Mouse (Mus musculus) intestine, embryonic 16.5 days (tissue): ENCODE data around the gene C130050O18Rik. TPM values are rescaled to one million over a fixed set of nuclear protein-coding genes. Genes with fewer than 3 reads are reported as not detected.
A peak's percentile ranks its signal among the peaks of the same experiment; 100 is the strongest.

ENCODE experiments used
- ATAC-seq: fragments of 200-750 bp; cut with Nextera tagmentation; 2 replicates; pipeline ENCODE4 v1.8.0; 2017; ENCODE audit warnings: moderate TSS enrichment, moderate library complexity
- H3K27ac ChIP-seq: fragments of 300-500 bp; sonication (generic); 2 replicates; pipeline ENCODE4 v1.5.1; 2014; ENCODE audit warnings: mild to moderate bottlenecking, low read length
- H3K27me3 ChIP-seq: fragments of 300-500 bp; sonication (generic); replicated peaks from 2 replicates; pipeline ENCODE4 v1.6.1; 2014; ENCODE audit warnings: low read length, control low read depth, mixed read lengths; ENCODE audit not compliant: control insufficient read depth, insufficient read depth
- H3K36me3 ChIP-seq: fragments of 300-500 bp; sonication (generic); 2 replicates; pipeline ENCODE4 v1.6.1; 2014; ENCODE audit warnings: low read length, control low read depth; ENCODE audit not compliant: control insufficient read depth, insufficient read depth
- H3K4me1 ChIP-seq: fragments of 300-500 bp; sonication (generic); 2 replicates; pipeline ENCODE4 v1.6.1; 2014; ENCODE audit warnings: low read length, control low read depth, mixed read lengths; ENCODE audit not compliant: control insufficient read depth, insufficient read depth
- H3K4me2 ChIP-seq: fragments of 300-500 bp; sonication (generic); 2 replicates; pipeline ENCODE4 v1.6.1; 2014; ENCODE audit warnings: low read depth, low read length, control low read depth
- H3K4me3 ChIP-seq: fragments of 300-500 bp; sonication (generic); 2 replicates; pipeline ENCODE4 v1.5.1; 2014; ENCODE audit warnings: mild to moderate bottlenecking, low read length
- H3K9ac ChIP-seq: fragments of 300-500 bp; sonication (generic); 2 replicates; pipeline ENCODE4 v1.6.1; 2014; ENCODE audit warnings: low read depth, low read length
- H3K9me3 ChIP-seq: fragments of 300-500 bp; sonication (generic); 2 replicates; pipeline ENCODE4 v1.6.1; 2016; ENCODE audit warnings: low read length, control low read depth; ENCODE audit not compliant: control insufficient read depth
- WGBS: fragments of 180-500 bp; shearing (Covaris S2); extraction: QIAGEN DNeasy Blood & Tissue Kit; methylation state at CpG from one replicate; pipeline ENCODE4 v1.1.7; 2014; 5-methylcytosine and 5-hydroxymethylcytosine counted together
- microRNA counts: library from miRNA; unstranded; fragments of <30 nt; microRNA quantifications from one replicate; lab custom pipeline; 2016
- microRNA-seq: library from miRNA; unstranded; fragments of <30 nt; microRNA quantifications from one replicate; pipeline ENCODE4, GENCODE M21; 2016
- polyA plus RNA-seq: library from polyadenylated mRNA; unstranded; fragments of >200 nt; fragmentation: Nextera tagmentation; extraction: Ambion mirVana; gene quantifications from 2 replicates; pipeline ENCODE4 v1.2.1, GENCODE M21; 2015

Gene C130050O18Rik
- polyA plus RNA-seq, 1 experiment from 2014 or later: 0.87 TPM

DNA sequence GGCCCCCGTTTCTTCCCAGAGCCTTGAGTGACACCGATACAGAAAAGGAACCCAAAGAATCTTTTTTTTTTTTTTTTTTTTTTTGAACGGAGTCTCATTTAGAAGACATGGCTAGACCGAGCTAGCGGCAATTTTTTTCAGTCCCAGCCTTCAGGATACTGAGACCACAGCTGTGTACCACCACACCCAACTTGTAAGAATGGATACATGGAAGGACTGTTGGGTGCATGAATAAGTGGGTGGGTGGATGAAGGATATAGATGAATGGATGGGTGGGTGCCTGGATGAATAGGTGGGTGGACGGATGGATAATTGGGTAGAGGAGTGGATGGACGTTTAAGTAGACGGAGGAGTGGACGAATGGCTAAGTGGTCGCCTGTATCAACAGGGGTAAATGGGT is 54.9 kb downstream of the C130050O18Rik start:
- ATAC-seq: peak; percentile 31
- Histone ChIP-seq H3K4me3 (peak overlapping the region; percentile 71), H3K36me3 (no peaks in the 10 kb centered on the region; the same call in 1 of the 2 replicates), H3K4me2 (peak overlapping the region; percentile 95), H3K9ac (peak overlapping the region; percentile 74), H3K27me3 (no peaks in the 10 kb centered on the region), H3K9me3 (no peaks in the 10 kb centered on the region), H3K4me1 (peaks cover 2% of the 10 kb centered on the region; the same call in 1 of the 2 replicates), H3K27ac (no peak overlapping the region)
- 8% methylated on average over 10 of the region's 10 CpGs for WGBS

- H3K36me3 ChIP-seq: no peaks in the 10 kb centered on the region
- peak within 1 kb of the TSS; percentile 71 for H3K4me3 ChIP-seq
- H3K9me3 ChIP-seq: no peaks in the 10 kb centered on the region
- H3K4me1 ChIP-seq: peaks cover 2% of the 10 kb centered on the region; the same call in 1 of the 2 replicates
- no peak within 1 kb of the TSS for H3K27ac ChIP-seq
- ATAC-seq: peak; percentile 99
- no peaks in the 10 kb centered on the region for H3K27me3 ChIP-seq
- WGBS: 3% methylated on average over 42 of the region's 42 CpGs
- peak within 1 kb of the TSS; percentile 95 for H3K4me2 ChIP-seq
- H3K9ac ChIP-seq: peak within 1 kb of the TSS; percentile 74
These were observed 55.4 kb downstream of the C130050O18Rik start, which contains the start of gene 3110082I17Rik for GRCm38 (mm10) chr5:139460384-139461067. Gene 3110082I17Rik, minus strand, starts transcription at chr5:139460527.

DNA sequence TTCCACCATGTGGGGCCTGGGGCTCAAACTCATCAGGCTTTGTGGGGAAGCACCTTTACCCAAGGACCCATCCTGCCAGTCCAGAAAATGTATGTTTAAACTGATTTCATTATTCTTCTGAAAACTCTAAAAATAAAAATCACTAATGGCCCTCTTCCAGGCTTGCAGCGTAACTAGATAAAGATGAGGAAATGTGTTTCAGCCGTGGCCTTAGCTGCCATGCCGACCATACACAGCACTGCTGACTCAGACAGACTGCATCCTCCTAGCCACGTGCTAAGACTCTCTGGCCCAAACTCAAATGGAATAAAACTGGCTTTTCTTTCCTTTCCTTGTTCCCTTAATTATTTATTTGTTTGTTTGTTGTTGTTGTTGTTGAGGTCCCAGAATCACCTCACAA is 59.8 kb downstream of the C130050O18Rik start:
- no peak overlapping the region for H3K4me3 ChIP-seq
- ATAC-seq: no peak
- no peak overlapping the region for H3K27ac ChIP-seq
- H3K9me3 ChIP-seq: no peaks in the 10 kb centered on the region
- H3K27me3 ChIP-seq: no peaks in the 10 kb centered on the region
- no peak overlapping the region for H3K4me2 ChIP-seq
- WGBS: 67% methylated on average over 4 of the region's 4 CpGs
- H3K4me1 ChIP-seq: no peaks in the 10 kb centered on the region
- no peaks in the 10 kb centered on the region for H3K36me3 ChIP-seq
- no peak overlapping the region for H3K9ac ChIP-seq

MicroRNA genes within 50 kb of the gene (microRNA counts, 519-probe panel; counts per million panel counts)
- microRNA mmu-miR-339-3p (lab: Ali Mortazavi, UCI): 35.7 counts per million
- microRNA mmu-miR-339-5p (lab: Ali Mortazavi, UCI): 35.7 counts per million

Small RNA genes lying within 50 kb of the gene (microRNA-seq; reads per million reads assigned to microRNA genes)
- gene Mir339: 437 reads per million, percentile 66 among the genes with 10 or more reads in this experiment

Other genes with a start within 250 kb of the C130050O18Rik start
- 36.6 and 38.8 TPM in 2 replicates for gene Sun1, start 204.6 kb upstream of the C130050O18Rik start, polyA plus RNA-seq
- 136 and 143 TPM in 2 replicates for gene Get4, start 153.0 kb upstream of the C130050O18Rik start, polyA plus RNA-seq
- gene Adap1, start 79.7 kb upstream of the C130050O18Rik start, polyA plus RNA-seq: 5.3 and 6.3 TPM in 2 replicates
- gene Cox19, start 53.9 kb upstream of the C130050O18Rik start, polyA plus RNA-seq: 183 and 195 TPM in 2 replicates
- 33.9 and 44.0 TPM in 2 replicates for gene Cyp2w1, start 52.7 kb upstream of the C130050O18Rik start, polyA plus RNA-seq
- gene Gpr146, start 27.6 kb upstream of the C130050O18Rik start, polyA plus RNA-seq: 2.3 and 2.5 TPM in 2 replicates
- gene Gper1, start 17.9 kb downstream of the C130050O18Rik start, polyA plus RNA-seq: 1.1 and 1.5 TPM in 2 replicates
- gene 3110082I17Rik, start 55.2 kb downstream of the C130050O18Rik start, polyA plus RNA-seq: 25.8 and 35.5 TPM in 2 replicates
- gene Zfand2a, start 79.3 kb downstream of the C130050O18Rik start, polyA plus RNA-seq: 7.1 and 7.2 TPM in 2 replicates
- gene Uncx, start 138.2 kb downstream of the C130050O18Rik start, polyA plus RNA-seq: not detected in 2 replicates